Mouse (Mus musculus): Measurements from ENCODE around the gene Akap7. TPM values are rescaled to one million over a fixed set of nuclear protein-coding genes. Genes with fewer than 3 reads are reported as not detected.

Akap7 gene
- 10 to 100 TPM; 64.9 to 65.4 TPM for total RNA-seq (2021)
- long read RNA-seq, experiment 1, partial matches to known transcripts = 1 of 27 reads
- long read RNA-seq, experiment 1, other reads (novel, unspliced or antisense) = 24 of 27 reads
- long read RNA-seq, experiment 2, transcript Akap7-203 (2 exons, 2,321 nt) = major isoform, 14 of 59 reads
- long read RNA-seq, experiment 2, partial matches to known transcripts = 1 of 59 reads
- long read RNA-seq, experiment 2, other reads (novel, unspliced or antisense) = 43 of 59 reads

DNA sequence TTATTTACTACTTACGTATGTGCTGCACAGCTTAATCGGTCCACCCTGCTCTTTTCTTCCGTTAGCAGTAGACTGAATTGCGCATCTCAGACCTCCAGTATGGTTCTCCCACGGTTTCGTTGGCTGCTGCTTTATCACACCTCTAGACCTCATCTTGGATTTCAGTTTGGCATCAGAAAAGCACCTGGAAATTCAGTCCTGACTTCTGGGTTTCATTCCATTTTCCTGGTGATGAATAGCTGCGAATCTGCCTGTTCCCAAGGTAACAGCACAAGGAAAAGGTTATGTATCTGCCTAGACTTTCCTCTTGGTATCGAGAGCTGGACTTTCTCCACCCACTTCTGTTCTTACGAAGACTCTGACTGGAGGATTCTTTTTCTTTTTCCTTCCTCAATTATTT is at the start of gene Akap7:
TSS of gene Akap7 (minus strand) at position 101 of the 400 bp plus-strand sequence.
- DNase-seq (ENCODE audit: low spot score in 2 of 2) = no peak

DNA sequence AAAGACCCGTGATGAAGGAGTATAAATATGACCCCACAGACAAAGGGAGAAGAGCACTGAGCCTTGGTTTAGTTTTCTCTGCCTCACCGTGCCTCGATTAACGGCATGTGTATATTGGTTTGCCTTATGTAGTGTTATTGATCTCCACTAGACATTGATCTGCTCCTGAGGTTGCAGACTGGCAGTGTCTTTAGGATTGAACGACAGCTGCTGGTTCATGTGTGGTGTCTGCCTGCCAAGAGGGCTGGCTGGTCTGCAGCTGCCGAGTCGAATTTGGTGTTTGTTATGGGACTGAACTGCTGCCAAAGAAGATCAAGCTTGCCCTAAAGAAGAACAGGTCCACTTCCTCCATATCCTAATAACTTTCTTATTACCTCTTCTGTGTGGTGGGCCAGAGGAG is 46.7 kb upstream of the Akap7 start:
- DNase-seq (ENCODE audit: low spot score in 2 of 2) = no peak

DNA sequence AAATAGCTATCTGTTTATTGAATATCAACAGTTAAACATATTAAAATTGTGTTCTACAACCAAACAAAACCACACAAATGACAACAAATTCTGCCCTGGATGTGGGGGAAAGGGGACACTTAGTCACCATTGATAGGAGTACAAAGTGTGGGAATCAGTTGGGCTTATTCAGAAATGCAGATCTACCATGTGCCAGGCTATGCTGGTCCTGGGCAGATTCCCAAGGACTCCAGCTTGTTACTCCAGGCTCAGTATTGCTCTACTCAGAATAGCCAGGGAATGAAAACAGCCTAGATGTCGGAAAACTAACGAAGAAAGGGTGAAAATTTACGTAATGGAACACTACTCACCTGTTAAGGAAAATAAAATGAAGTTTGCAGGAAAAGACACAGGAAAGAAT is 46.3 kb upstream of the Akap7 start:
- no peak for DNase-seq (ENCODE audit: low spot score in 2 of 2)

DNA sequence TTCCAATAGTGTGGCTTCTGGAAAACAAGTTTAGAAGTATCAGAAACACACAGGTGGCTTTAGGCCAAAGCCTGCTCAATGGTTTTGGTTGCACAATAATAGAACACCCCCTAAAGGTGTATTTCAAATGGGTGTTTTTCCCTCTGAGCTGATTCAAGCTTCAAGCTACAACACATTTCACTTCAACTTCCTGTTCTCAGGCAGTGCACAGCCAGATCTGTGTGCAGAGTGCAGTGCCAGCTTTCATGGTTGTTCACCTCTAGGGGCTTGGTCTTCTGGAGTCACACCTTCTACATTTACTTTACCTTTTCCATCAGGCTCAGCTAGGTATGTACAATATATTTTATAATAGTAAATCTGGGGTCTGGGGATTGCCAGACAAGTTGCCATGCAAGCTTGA is 35.1 kb upstream of the Akap7 start:
- no peak for DNase-seq (ENCODE audit: low spot score in 2 of 2)

DNA sequence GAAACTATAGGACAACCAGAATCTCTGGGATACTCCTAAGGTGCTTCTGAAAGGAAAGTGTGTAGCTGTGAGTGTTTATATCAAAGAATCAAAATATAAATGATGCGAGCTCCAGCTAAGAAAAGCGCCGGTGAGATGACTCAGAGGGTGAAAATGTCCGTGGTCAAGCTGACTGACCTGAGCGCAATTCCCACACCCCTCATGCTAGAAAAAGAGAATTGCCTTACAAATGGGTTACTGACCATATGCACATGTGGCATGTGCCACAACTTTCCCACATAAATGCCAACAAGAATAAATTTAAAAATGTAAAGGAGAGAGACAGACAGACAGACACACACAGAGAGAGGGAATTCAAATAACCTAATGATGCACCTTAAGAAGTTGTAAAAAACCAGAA is 33.0 kb upstream of the Akap7 start:
- DNase-seq (ENCODE audit: low spot score in 2 of 2) = no peak

DNA sequence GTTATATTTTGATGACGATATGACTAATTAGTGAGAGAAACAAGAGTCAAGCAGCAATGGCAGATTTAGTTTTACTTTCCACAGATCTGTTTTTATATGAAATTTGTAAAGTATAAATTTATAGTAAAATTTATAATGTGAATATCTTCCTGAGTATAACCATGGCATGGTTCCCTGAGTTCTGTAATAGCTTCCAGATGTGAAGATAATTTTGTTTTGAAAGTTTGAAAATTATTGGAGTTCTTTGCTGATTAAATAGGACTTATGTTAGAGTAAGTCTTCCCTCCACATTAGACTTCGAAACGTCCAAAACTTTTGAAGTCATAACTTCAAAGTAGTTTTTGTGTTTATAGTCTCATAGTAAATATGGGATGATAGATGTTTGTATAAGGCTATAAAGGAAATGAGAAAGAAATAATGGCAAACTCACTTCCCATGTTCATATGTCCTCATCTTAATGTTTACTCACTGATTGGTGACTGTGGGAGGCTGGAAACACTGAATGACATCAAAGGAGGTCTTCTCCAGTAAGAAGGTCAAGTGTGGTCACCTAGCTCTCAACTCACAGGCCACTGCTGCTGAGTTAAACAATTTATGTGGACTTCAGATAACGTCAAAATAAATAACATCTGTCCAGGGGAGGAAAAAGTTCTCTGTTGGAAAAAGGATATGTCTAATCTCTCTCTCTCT is 25.9 kb upstream of the Akap7 start:
- no peak for DNase-seq (ENCODE audit: low spot score in 2 of 2)

DNA sequence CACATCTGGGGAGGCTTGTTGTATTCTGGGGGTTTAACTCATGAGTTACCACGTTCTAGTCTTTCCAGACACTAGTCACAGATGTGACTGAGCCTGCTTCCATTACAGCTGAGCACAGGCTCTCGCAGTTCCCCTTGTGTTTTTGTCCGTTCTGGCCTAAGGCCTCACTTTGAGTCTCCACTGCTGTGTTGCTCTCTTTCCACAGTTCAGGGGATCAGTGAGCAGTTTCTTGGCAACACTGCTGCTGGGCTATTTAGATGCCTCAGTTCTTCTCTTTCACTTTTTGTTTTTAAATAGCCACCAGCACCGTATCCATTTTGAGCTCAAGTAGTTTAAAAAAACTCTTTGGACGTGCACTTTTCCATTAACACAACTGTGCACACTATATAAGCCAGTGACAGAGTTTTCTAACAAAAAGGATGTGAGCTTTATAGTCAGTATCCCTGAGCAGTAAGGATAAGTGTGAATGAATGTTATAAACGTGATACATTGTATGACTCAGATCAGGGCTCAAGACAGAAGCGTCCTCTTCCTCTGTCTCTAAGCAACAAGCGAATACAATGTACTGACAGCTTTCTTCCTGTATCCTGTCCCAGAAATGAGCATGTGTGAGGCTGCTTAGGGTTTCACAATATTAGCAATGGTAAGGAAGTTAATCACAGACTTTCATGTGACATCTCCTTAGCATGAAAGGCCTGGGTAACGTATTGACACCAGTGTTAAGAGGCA is 23.8 kb upstream of the Akap7 start:
- DNase-seq (ENCODE audit: low spot score in 2 of 2) = no peak

DNA sequence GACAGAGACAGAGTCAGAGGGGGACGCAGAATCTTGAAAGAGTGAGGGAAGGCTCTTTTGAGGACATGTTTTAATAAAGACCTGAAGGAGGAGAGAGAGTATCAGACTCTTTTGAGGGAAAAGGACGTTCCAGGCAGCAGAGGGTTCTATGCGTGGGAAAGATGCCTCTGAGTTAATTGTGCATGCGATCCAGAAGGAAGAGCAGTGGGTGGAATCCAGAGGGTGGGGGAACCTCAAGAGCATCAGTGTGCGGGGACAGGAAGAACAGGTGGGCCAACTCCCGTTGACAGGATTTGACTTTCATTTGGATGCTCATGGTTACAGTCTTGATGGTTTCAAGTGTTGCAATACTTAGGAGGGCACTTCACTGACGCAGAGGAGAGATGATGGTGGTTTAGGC is 22.4 kb upstream of the Akap7 start:
- no peak for DNase-seq (ENCODE audit: low spot score in 2 of 2)

DNA sequence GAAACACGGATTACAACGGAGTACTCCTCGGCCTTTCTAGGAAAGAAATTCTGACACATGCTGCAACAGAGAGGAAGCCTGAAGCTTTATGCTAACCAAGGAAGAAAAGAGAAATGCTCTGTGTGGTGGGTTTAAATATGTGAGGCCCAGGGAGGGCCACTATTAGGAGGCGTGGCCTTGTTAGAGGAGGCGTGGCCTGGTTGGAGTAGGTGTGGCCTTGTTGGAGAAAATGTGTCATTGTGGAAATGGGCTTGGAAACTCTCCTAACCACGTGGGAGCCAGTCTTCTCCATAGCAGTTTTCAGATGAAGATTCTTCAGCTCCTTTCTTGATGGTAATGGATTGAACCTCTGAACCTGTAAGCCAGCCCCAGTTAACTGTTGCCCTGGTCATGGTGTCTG is 19.8 kb upstream of the Akap7 start:
- no peak for DNase-seq (ENCODE audit: low spot score in 2 of 2)

DNA sequence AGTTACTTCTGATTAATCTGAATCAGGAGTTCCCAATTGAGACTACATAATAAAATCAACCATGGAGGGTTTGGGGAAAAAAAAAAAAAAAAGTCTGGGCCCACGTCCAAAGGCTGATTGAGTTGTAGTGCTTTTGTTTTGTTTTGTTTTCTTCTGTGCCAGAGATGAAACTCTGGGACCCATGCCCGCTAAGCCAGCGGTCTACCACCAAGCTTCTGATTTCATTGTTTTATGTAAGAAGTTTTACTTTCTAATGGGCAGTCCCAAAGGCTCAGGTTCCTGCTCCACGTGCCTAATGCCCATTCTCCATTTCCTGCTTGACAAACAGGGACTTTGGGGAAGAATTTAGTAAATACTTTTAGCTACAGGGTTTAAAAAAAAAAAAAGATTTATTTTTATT is 18.0 kb upstream of the Akap7 start:
- no peak for DNase-seq (ENCODE audit: low spot score in 2 of 2)

DNA sequence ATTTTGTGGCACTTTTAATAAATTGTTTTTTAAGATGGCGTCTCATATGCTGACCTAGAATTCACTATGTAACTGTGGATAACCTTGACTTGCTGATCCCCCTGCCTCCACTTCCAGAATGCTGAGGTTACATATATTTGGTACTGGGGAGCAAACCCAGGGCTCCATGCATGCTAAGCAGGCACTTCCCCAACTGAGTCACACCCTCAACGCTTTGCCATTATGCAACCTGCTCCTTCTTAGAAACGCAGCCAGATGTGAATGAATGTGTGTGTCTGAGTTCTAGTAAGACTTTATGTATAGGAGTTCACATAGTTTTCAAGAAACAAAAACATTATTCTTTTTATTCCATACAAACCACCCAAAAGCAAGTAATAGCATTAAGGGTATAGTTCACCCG is 13.5 kb upstream of the Akap7 start:
- DNase-seq (ENCODE audit: low spot score in 2 of 2) = no peak

DNA sequence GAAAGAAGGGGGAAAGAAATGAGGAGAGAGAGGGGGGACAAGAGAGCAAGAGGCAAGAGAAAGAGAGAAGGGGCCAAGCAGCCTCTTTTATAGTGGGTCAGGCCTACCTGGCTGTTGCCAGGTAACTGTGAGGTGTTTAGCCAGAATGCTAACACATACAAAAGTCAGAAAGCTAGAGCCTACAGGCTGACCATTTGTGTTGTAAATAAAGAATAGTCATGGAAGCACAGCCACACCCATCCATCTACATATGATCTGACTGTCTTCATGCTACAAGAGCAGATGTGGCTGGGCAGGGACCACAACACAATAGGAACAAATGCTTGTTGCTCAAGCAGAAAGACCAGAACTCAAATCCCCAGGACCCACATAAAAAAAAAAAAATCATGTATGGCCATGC is 11.9 kb upstream of the Akap7 start:
- DNase-seq (ENCODE audit: low spot score in 2 of 2) = no peak

DNA sequence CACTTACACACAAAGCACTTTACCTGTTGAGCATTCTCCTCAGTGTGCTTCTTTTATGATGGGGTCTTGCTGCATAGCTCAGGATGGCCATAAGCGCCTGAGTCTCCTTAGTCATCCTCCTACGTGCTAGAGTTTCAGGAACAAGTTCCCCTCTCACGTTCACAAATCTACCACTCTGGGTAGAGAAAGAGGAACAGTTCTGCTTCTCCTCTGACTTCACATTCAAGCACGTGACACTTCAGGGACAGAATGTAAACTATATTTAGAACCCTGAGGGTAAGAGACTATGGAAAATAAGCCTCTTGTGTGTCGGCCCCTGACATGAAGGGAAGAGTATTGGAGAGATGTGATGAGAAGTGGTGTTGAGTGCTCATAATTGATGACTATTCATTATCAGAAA is 10.7 kb upstream of the Akap7 start:
- no peak for DNase-seq (ENCODE audit: low spot score in 2 of 2)

DNA sequence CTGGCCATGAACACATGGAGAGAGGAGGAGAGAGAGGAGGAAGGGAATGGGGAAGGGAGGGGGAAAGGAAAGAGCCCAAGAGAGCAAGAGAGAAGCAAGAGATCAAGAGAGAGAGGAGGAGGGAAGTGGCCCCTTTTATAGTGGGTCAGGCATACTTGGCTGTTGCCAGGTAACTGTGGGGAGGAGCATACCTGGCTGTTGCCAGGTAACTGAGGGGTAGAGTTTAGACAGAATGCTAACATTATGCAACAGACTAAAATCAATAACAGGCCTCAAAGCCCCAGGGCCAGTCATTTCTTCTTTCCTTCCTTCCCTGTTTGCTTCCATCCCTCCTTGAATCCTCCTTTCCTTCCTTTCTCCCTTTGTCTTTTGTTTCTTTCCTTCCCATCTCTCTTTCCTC is 10.0 kb upstream of the Akap7 start:
- DNase-seq (ENCODE audit: low spot score in 2 of 2) = no peak

DNA sequence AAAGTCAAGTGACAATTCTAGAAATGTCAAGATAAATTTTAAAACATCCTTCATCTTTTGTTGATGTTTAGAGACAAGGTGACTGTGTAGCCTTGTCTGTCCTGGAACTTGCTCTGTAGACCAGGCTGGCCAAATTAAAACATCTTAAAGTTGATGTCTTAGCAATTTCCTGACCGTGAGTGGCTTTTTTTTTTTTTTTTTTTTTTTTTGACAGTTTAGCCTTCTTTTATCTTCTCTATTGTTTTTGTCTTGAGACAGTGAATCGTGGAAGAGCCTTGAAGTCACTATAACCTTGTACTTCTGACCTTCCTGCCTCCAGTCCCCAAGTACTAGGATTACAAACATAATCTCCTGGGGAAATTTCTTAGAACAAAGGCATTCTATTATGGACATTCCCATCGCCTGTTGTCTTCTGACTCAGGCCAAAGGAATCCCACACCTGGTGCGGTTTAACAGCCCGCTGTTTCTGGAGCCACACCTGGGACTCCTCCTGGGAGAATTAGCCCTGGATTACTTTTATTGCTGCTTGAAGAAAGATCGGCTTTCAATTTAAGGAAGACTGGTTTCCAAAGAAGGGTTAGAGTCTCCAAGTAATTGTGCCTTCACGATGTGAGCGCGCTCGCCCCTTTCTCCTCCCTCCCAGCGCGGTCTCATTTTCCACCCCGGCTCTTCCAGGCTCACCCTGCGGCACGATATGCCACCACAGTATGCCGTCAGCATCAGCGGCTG is 6.3 kb upstream of the Akap7 start:
- no peak for DNase-seq (ENCODE audit: low spot score in 2 of 2)

DNA sequence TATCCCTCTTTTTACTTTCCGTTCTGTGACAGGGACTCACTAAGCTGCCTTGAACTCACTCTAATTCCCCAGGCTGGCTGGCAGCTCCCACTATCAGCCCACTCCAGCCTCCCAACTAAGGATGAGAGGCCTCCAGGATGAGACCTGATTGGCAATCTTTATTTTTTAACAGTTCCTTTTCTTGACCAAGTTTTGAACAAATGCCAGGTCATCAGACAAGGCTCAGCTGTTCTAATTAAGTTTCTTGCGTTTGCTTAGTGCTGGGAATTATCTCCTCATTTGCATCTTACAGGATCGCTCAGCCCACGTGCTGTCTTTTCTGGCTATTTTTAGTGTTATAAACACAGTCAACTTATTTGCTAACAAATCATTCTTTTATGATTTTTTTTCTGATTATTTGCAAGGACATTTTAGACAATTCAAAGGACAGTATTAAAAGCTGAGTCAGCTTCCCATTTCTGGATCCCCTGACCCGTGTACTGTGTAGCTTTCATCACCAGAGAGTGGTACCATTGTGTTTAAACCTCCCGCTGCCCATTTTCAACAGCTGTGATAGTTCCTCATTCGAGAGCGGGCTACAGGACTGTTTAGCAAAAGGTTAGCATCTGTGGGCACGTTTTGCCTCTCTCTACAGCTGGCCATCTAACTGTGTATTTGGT is 4.0 kb upstream of the Akap7 start:
- DNase-seq (ENCODE audit: low spot score in 2 of 2) = no peak

DNA sequence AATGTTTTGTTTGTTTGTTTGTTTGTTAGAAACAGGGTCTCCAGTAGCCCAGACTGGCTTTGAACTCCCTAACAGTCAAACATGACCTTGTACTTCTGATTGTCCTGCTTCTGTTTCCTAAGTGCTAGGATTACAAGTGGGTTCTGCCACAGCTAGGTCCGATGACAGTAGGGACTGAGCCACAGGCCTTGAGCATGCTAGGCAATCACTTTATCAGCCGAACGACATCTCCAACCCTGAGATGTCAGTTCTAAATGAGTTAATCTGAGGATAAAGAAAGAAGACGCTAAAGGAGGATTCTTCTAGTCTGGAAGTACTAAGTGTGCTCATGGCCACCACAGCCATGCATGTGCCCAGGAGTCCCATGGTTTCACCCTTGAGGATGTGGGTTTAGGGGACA is 3.1 kb upstream of the Akap7 start:
- no peak for DNase-seq (ENCODE audit: low spot score in 2 of 2)

DNA sequence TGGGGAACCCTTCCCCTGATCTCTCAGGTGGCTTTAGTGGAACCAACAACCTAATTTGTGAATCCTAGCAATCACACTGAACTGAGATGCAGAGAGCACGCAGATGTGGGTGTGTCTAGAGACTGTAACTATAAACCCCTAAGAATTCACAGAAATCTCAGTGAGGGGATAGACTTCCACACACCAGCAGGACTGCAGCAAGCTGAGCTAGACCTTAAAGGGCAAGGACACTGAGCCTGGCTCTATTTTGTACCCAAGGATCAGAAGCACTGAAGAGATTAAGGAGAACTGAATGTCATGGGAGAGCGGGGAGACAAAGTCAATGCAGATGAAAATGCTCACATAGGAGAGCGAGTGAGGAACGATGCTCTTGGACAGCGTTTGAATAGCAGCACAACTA is 2.3 kb upstream of the Akap7 start:
- DNase-seq (ENCODE audit: low spot score in 2 of 2) = no peak

DNA sequence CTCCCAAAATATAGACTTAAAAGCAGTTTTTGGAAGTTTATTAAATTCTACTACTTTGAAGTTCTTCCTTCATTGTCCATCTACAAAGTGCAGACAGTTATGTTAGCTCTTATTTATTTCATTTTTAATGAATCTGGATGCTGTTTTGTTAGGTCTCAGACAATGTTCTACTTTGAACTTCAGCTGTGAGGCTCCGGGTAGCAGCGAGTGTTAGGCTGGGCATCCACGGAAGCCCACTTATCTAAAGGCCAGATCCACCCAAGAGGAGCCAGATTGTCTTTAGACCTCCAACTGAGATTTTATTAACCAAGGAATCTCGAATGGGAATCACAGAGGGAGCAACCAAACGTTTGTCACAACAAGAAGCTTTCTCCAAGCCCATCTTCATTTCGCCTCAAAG is 2.5 kb downstream of the Akap7 start:
- DNase-seq (ENCODE audit: low spot score in 2 of 2) = no peak

DNA sequence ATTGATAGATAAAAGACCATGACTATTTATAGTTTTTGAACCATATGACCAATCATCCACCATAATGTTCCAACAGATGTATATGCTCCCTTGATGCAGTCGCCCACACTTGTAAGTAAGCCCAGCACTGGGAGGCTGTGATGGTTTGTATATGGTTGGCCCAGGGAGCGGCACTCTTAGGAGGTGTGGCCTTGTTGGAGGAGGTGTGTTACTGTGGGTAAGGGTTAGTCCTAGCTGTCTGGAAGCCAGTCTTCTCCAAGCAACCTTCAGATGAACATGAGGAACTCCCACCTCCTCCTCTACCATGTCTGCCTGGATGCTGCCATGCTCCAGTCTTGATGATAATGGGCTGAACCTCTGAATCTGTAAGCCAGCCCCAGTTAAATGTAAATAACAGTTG is 3.1 kb downstream of the Akap7 start:
- no peak for DNase-seq (ENCODE audit: low spot score in 2 of 2)

DNA sequence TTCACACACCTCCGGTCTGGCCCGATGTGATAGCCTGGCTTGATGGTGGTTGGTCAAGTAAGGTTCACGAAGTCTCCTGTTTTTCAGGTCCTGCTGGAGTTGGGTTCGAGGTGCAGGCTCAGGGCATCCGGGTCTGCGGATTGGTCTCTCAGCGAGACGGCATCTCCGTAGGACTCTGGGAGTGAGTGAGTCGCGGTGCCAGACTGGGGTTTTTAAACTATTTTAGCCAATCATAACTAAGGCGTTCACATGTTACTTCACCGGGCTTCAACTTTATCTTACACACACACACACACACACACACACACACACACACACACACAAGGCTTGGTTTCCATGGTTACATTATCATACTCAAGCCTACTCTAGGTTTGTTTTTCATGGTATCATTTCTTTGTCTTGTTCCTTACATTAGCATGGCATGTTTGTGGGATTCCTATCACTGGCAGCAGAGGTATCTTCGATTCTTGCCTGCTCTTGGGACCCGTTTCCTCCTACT is 8.6 kb downstream of the Akap7 start:
- no peak for DNase-seq (ENCODE audit: low spot score in 2 of 2)

Measured in adrenal gland, adult 18-20 months (tissue).